Mouse (Mus musculus): ENCODE data around the gene Gpr1. TPM values are rescaled to one million over a fixed set of nuclear protein-coding genes. Genes with fewer than 3 reads are reported as not detected.

The Gpr1 gene
- polyA plus RNA-seq, 1 experiment from 2014 or later: 0.71 TPM

DNA sequence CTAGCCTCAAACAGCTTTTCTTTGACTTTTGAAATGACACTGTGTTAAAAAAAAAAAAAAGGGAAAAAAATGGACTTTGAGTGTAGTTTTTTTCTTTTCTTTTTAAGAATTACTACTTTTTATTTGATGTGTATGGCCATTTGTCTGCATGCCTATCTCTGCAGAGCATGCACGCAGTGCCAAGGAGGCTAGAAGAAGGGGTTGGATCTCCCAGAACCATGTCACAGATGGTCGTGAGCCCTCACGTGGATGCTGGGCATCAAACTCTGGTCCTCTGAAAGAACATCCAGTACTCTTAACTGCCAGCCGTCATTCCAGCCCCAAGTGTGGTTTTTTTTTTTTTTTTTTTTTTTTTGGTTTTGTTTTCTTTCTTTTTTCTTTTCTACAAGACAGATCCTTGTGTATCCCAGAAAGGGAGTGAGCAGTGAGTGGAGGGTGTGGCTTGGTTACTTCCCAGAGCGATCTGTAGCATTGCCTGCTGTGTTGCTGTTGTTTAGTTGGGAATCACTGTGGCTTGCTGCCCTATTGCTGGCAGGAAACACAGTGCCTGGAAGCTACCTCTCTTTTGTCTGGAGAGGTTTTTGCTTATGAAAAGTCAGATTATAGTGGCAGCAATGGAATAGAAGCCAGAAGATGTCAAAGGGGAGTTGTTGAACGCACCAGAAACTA lies 4.3 kb downstream of the Gpr1 start:
- WGBS: 17% methylated on average over 6 of the region's 6 CpGs

DNA sequence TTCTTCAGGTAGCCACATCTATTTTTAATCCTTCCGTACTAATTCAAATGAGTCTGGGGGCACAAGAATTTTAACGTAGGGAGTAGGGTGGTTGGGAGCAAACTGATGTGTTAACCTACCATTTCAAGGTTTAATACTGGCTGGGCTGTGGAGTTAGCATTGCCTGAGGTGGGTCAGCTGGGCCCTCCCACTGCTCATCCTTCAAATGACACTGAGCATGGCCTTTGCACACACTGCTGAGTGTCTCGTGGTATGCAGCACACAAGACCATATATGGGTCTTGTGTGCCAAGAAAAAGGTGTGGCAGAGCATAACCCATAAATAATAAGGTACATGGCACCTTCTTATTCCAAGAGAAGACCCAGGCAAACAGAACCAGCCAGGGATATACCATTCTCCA lies 6.7 kb downstream of the Gpr1 start:
- H3K27me3 ChIP-seq (ENCODE audit: control insufficient read depth, insufficient read depth, low read length): no peaks in the 10 kb centered on the region
- no peak overlapping the region for H3K4me2 ChIP-seq (ENCODE audit: low read length)
- 81% methylated on average over 3 of the region's 3 CpGs for WGBS
- no peak overlapping the region for H3K4me3 ChIP-seq (replicated peaks; ENCODE audit: low read depth, low read length)
- H3K27ac ChIP-seq (replicated peaks; ENCODE audit: low read depth, low read length): no peak overlapping the region
- DNase-seq: no peak
- no peaks in the 10 kb centered on the region for H3K36me3 ChIP-seq (ENCODE audit: control insufficient read depth, insufficient read depth, low read length)
- ATAC-seq (ENCODE audit: low FRiP score, low TSS enrichment): no peak
- H3K9me3 ChIP-seq (ENCODE audit: control insufficient read depth, low read length): no peaks in the 10 kb centered on the region
- H3K4me1 ChIP-seq (ENCODE audit: control insufficient read depth, insufficient read depth, low read length): peaks cover 22% of the 10 kb centered on the region
- H3K9ac ChIP-seq (replicated peaks; ENCODE audit: low read length): no peak overlapping the region

More for the DNA sequence above, 4.3 kb downstream of the Gpr1 start:
- H3K36me3 ChIP-seq (ENCODE audit: control insufficient read depth, insufficient read depth, low read length): no peaks in the 10 kb centered on the region
- H3K27me3 ChIP-seq (ENCODE audit: control insufficient read depth, insufficient read depth, low read length): no peaks in the 10 kb centered on the region
- no peak overlapping the region for H3K4me2 ChIP-seq (ENCODE audit: low read length)
- H3K4me3 ChIP-seq (replicated peaks; ENCODE audit: low read depth, low read length): no peak overlapping the region
- ATAC-seq (ENCODE audit: low FRiP score, low TSS enrichment): no peak
- DNase-seq: no peak
- no peaks in the 10 kb centered on the region for H3K9me3 ChIP-seq (ENCODE audit: control insufficient read depth, low read length)
- peaks cover 14% of the 10 kb centered on the region for H3K4me1 ChIP-seq (ENCODE audit: control insufficient read depth, insufficient read depth, low read length)
- no peak overlapping the region for H3K27ac ChIP-seq (replicated peaks; ENCODE audit: low read depth, low read length)
- H3K9ac ChIP-seq (replicated peaks; ENCODE audit: low read length): no peak overlapping the region

- H3K9ac ChIP-seq (replicated peaks; ENCODE audit: low read length): no peak overlapping the region
- no peaks in the 10 kb centered on the region for H3K27me3 ChIP-seq (ENCODE audit: control insufficient read depth, insufficient read depth, low read length)
- H3K27ac ChIP-seq (replicated peaks; ENCODE audit: low read depth, low read length): peak overlapping the region; percentile 90
- peaks cover 22% of the 10 kb centered on the region for H3K4me1 ChIP-seq (ENCODE audit: control insufficient read depth, insufficient read depth, low read length)
- no peak overlapping the region for H3K4me2 ChIP-seq (ENCODE audit: low read length)
- H3K9me3 ChIP-seq (ENCODE audit: control insufficient read depth, low read length): no peaks in the 10 kb centered on the region
- no peak for ATAC-seq (ENCODE audit: low FRiP score, low TSS enrichment)
- 6% methylated on average over 7 of the region's 7 CpGs for WGBS
- H3K36me3 ChIP-seq (ENCODE audit: control insufficient read depth, insufficient read depth, low read length): no peaks in the 10 kb centered on the region
- DNase-seq: peak; percentile 20
- no peak overlapping the region for H3K4me3 ChIP-seq (replicated peaks; ENCODE audit: low read depth, low read length)
Observed at GRCm38 (mm10) chr1:63204660-63205394, 9.5 kb downstream of the Gpr1 start.

DNA sequence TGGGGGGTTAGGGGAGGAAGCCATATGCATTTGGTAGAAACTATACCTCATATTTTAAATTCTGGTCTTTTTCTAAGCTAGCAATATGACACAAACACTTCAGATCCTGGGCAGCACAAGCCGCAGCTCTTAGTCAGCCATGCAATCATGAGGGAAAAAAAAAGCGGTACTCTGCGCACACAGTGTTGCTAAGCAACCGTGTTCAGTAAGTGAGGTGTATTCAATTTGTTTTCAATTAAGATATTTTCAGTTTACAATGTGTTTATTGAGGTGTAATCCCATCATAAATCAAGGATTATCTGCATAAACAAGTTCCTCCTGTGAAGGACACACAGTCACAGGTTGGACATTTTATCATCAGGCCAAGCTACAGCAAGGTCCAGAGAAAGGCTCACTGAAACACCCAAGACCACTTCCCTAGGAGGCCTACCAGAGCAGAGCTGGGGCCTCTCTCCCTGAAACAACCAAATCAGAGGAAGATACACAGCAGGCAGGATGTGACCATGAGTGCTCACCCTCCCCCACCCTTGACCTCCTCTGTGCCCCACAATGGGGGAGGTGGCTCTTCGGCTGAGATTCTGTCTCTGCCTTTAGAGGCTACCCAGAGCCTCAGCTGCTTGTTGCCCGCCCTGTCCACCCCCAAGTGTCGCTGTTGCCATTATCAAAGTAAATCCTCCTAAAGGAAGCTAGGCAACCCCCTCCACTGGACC lies 10.2 kb downstream of the Gpr1 start:
- Histone ChIP-seq H3K27me3 (ENCODE audit: control insufficient read depth, insufficient read depth, low read length) (no peaks in the 10 kb centered on the region), H3K36me3 (ENCODE audit: control insufficient read depth, insufficient read depth, low read length) (no peaks in the 10 kb centered on the region), H3K9me3 (ENCODE audit: control insufficient read depth, low read length) (no peaks in the 10 kb centered on the region), H3K4me2 (ENCODE audit: low read length) (no peak overlapping the region), H3K4me1 (ENCODE audit: control insufficient read depth, insufficient read depth, low read length) (peaks cover 22% of the 10 kb centered on the region), H3K9ac (replicated peaks; ENCODE audit: low read length) (no peak overlapping the region; the same call in 1 of the 2 replicates), H3K27ac (replicated peaks; ENCODE audit: low read depth, low read length) (peak overlapping the region; percentile 90), H3K4me3 (replicated peaks; ENCODE audit: low read depth, low read length) (no peak overlapping the region)
- peak; percentile 80; the same call in 1 of the 2 replicates for ATAC-seq (ENCODE audit: low FRiP score, low TSS enrichment)
- DNase-seq: peak; percentile 84
- under 1% methylated on average over 7 of the region's 7 CpGs for WGBS

DNA sequence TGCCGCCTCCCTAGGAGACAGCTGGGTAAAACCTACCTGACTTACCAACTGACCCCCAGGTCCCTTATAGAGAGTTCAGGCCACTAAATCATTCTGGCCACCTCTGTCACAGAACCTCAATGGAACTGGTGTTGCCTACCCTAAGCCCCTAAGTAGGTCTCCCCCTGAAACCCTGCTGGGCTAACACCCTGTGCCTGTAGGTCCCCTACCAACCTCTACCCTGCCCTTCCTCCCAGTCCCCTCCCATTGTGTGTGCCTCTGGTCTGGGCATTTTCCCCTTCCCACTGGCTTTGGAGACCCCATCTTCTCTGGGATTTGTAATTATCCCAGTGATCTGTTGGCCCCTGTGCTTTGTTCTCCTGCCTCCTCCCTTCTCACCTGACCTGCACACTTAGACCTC lies 10.9 kb downstream of the Gpr1 start:
- no peaks in the 10 kb centered on the region for H3K27me3 ChIP-seq (ENCODE audit: control insufficient read depth, insufficient read depth, low read length)
- H3K36me3 ChIP-seq (ENCODE audit: control insufficient read depth, insufficient read depth, low read length): no peaks in the 10 kb centered on the region
- H3K4me1 ChIP-seq (ENCODE audit: control insufficient read depth, insufficient read depth, low read length): peaks cover 22% of the 10 kb centered on the region
- ATAC-seq (ENCODE audit: low FRiP score, low TSS enrichment) (peak; percentile 37; the same call in 1 of the 2 replicates), DNase-seq (no peak)
- peak overlapping the region; percentile 90 for H3K27ac ChIP-seq (replicated peaks; ENCODE audit: low read depth, low read length)
- no peaks in the 10 kb centered on the region for H3K9me3 ChIP-seq (ENCODE audit: control insufficient read depth, low read length)
- WGBS: 78% methylated on average over 1 of the region's 1 CpGs
- no peak overlapping the region; the same call in 1 of the 2 replicates for H3K9ac ChIP-seq (replicated peaks; ENCODE audit: low read length)
- H3K4me3 ChIP-seq (replicated peaks; ENCODE audit: low read depth, low read length): no peak overlapping the region
- no peak overlapping the region for H3K4me2 ChIP-seq (ENCODE audit: low read length)

- Histone ChIP-seq H3K4me3 (replicated peaks; ENCODE audit: low read depth, low read length) (no peak overlapping the region), H3K9me3 (ENCODE audit: control insufficient read depth, low read length) (no peaks in the 10 kb centered on the region), H3K36me3 (ENCODE audit: control insufficient read depth, insufficient read depth, low read length) (no peaks in the 10 kb centered on the region), H3K27ac (replicated peaks; ENCODE audit: low read depth, low read length) (no peak overlapping the region), H3K4me2 (ENCODE audit: low read length) (no peak overlapping the region), H3K27me3 (ENCODE audit: control insufficient read depth, insufficient read depth, low read length) (no peaks in the 10 kb centered on the region), H3K4me1 (ENCODE audit: control insufficient read depth, insufficient read depth, low read length) (peaks cover 22% of the 10 kb centered on the region), H3K9ac (replicated peaks; ENCODE audit: low read length) (no peak overlapping the region)
- 89% methylated on average over 1 of the region's 1 CpGs for WGBS
- no peak for DNase-seq
- ATAC-seq (ENCODE audit: low FRiP score, low TSS enrichment): no peak
Observed at GRCm38 (mm10) chr1:63201672-63202071, 12.7 kb downstream of the Gpr1 start.

DNA sequence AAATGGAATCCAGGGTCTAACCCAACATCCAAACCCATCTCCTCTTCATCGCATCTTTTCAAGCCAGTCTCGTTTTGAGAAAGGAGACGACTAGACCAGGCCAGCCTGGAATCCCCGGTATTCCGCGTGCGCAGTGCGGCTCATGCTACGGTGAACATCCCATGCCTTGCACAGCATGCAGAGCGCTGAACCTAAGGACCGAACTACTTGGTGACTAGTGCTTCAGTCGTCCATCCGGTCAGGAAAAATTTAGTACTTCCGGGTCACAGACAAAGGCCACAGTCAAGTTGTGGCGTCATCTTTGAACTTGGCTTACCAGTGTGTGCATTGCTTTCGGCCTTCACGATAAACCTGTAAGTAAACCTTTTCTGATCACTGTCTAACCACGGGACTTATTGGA lies 14.0 kb downstream of the Gpr1 start:
- ATAC-seq (ENCODE audit: low FRiP score, low TSS enrichment): no peak
- no peak overlapping the region for H3K9ac ChIP-seq (replicated peaks; ENCODE audit: low read length)
- no peaks in the 10 kb centered on the region for H3K27me3 ChIP-seq (ENCODE audit: control insufficient read depth, insufficient read depth, low read length)
- H3K4me2 ChIP-seq (ENCODE audit: low read length): no peak overlapping the region
- H3K4me3 ChIP-seq (replicated peaks; ENCODE audit: low read depth, low read length): no peak overlapping the region
- 95% methylated on average over 18 of the region's 18 CpGs for WGBS
- peaks cover 22% of the 10 kb centered on the region for H3K4me1 ChIP-seq (ENCODE audit: control insufficient read depth, insufficient read depth, low read length)
- no peak overlapping the region for H3K27ac ChIP-seq (replicated peaks; ENCODE audit: low read depth, low read length)
- DNase-seq: no peak
- H3K36me3 ChIP-seq (ENCODE audit: control insufficient read depth, insufficient read depth, low read length): no peaks in the 10 kb centered on the region
- no peaks in the 10 kb centered on the region for H3K9me3 ChIP-seq (ENCODE audit: control insufficient read depth, low read length)

GRCm38 (mm10) chr1:63199387-63199786 lies 15.0 kb downstream of the Gpr1 start:
- ATAC-seq (ENCODE audit: low FRiP score, low TSS enrichment): no peak

More at GRCm38 (mm10) chr1:63199387-63199786, 15.0 kb downstream of the Gpr1 start:
- Histone ChIP-seq H3K27ac (replicated peaks; ENCODE audit: low read depth, low read length) (no peak overlapping the region), H3K4me1 (ENCODE audit: control insufficient read depth, insufficient read depth, low read length) (peaks cover 15% of the 10 kb centered on the region), H3K27me3 (ENCODE audit: control insufficient read depth, insufficient read depth, low read length) (no peaks in the 10 kb centered on the region), H3K9me3 (ENCODE audit: control insufficient read depth, low read length) (no peaks in the 10 kb centered on the region), H3K4me3 (replicated peaks; ENCODE audit: low read depth, low read length) (no peak overlapping the region), H3K4me2 (ENCODE audit: low read length) (no peak overlapping the region), H3K9ac (replicated peaks; ENCODE audit: low read length) (no peak overlapping the region), H3K36me3 (ENCODE audit: control insufficient read depth, insufficient read depth, low read length) (no peaks in the 10 kb centered on the region)
- WGBS: 95% methylated on average over 6 of the region's 6 CpGs
- no peak for DNase-seq

All from midbrain, embryonic 14.5 days (tissue).